Mouse (Mus musculus) adrenal gland, postnatal 25 days (tissue): ENCODE measurements at regions not wholly inside any gene's neighbourhood (a gene's known extent, or its start where the extent isn't known, plus 50 kb on each side); places are given as distances from the start of the nearest gene placed in this dataset.

ENCODE experiments used
- DNase-seq: peaks from one replicate; pipeline ENCODE4 v3.0.0; 2021; ENCODE audit warnings: mixed read lengths

- no peak for DNase-seq
These were observed 313.0 kb downstream of the Bmper start for GRCm38 (mm10) chr9:23535872-23536271.

- DNase-seq = peak; percentile 15
These were observed 315.2 kb downstream of the Bmper start for GRCm38 (mm10) chr9:23538051-23538450.

DNA sequence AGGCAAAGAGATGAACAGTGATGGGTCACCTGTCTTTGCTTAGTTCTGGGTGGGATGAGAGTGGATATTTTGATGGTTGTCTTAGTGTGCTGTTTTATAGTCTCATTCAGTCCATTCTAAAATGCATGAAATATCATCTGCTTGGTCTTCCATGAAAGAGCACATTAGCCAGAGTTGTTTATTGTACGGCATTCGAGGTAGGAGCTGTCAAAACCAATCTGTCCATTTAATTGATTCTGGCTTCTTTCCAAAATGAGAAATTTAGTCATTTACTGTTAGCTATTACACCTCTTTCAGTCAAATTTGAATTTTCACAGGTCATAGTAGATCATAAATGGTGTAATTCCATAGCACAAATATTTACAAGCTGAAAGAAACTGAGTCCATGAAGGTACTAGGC lies 328.8 kb downstream of the Bmper start:
- DNase-seq = no peak

DNA sequence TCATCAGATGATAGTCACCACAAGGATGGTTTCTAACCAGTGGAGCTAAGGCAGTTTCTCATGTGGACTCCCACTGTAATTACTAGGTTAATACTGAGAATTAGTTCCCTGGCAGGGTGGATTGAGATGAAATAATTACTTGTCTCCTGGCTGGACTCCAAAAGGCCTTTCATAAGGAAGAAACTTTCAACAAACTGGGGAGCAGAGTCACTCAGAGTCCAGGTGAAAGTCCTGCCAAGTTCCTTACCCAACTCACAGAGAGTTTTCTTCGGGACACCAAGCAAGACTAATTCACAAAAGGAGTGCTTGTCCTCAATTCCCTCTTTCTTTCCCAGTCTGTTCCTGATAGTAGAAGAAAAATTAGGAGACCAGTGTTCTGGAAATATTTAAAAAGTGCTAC lies 330.9 kb downstream of the Bmper start:
- no peak for DNase-seq

- no peak for DNase-seq
These were observed 334.7 kb downstream of the Bmper start for GRCm38 (mm10) chr9:23557601-23558000.

DNA sequence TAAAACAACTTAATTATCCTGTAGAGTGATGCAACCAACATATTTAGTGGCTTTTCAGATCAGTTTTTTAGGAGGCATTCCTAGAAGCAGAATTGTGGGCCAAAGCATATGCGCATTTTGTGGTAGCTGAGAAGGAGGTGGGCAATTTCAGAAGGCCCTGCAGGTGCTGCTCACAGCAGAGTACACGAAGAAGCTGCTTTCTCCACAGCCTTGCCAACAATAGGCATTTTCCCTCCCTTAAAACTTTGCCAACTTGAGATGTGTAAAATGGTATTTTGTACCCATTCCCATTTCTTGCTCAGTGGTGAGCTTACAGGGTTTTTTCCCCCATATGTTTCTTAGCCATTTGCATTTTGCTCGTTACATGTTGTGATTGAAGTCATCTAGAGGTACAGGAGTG lies 339.0 kb downstream of the Bmper start:
- DNase-seq = no peak

GRCm38 (mm10) chr9:23567081-23567480 lies 344.2 kb downstream of the Bmper start:
- no peak for DNase-seq

DNA sequence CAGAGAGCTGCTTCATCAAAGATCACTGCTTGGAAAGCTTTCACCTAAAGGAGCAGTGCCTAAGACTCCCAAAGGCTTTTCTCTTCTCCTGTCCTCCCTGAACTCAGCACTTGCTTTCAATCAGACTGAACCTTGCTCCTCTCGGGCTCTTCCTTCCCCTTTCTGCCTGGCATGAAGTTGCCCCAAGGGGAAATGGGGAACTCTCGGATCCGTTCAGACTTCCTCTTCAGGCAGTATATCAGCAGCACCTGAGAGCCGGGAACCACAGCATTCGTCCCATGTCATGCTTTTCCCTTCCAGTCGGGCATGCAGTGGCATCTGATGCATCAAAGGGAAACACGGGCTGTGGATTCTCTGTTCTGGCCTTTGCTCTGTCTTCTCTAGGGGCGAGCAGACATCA lies 347.3 kb downstream of the Bmper start:
- no peak for DNase-seq

DNA sequence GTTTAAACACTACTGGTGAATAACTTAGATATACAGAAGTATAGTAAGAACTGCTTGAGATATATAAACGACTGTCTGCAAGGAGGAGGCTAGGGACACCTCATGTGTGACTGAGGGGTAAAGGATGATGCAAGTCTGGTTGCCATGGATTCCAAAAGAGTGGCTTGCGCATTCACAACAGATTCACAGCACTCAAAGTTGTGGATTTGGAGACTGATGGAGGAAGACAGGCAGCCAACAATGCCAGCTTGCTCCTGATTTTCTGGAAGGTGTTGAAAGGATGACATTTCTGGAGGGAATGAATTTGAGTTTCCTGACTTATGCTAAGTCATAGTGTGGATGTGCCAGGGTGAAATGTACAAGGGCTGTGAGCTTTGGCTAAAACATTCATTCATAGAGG lies 353.4 kb downstream of the Bmper start:
- no peak for DNase-seq

GRCm38 (mm10) chr9:23580155-23580554 lies 357.3 kb downstream of the Bmper start:
- DNase-seq = no peak

GRCm38 (mm10) chr9:23581039-23581606 lies 358.2 kb downstream of the Bmper start:
- DNase-seq = peak; percentile 74

- no peak for DNase-seq
These were observed 361.7 kb downstream of the Bmper start for GRCm38 (mm10) chr9:23584561-23584960.

DNA sequence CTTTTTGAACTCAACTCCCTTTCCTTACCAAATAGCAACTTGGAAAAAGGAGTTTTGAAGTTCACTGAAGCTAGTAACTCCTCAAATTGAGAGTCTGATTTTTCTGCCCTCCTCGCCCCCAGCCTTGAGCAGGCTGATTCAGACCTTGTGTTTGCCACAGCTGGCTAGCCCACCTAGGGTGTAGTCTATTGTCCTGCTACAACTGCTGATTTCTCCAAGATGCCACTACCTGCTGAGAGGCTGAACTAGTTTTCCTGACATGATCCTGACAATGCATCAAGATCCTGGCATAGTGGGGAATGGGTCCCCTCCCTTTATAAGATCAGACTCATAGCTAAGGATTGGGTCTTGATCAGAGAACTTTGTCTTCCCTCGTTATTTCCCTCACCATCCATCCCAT lies 366.1 kb downstream of the Bmper start:
- no peak for DNase-seq

DNA sequence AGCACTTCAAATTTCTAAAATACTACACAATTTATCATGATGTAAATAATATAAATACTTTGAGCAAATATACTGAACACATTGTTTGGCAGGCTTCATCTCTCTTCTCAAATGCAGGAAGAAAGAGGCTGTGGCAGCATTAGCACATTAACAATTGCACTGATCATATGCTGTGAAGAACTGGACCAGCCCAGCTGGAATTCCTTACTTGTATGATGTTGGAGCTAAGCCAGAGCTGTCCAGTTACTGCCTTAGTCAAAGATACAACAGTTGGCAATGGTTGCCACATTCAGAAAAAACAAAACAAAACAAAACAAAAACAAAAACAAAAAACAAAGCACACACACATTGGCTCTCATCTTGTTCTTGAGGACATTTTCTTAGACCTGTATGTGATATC lies 369.0 kb downstream of the Bmper start:
- no peak for DNase-seq

DNA sequence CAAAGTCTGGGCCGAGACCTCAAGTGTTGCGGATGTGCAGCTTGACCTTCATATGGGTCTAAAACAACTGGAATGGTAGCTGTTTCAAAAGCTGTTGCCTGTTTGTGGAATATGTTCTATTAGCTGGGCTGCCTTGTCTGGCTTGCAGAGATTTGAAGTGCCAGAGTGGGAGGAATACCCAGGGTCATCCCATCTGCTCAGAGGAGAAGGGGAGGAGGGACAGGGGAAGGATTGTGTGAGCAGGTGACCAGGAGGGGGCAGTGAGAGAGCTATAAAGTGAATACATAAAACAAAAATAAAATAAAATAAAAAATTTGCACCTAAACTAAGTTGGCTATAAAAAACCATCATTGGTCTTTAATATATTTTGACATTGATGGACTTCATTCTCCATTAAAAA lies 377.7 kb downstream of the Bmper start:
- DNase-seq = no peak
